Comparison of ENCODE assay signal across 12 mouse cellular contexts in genomic region chr7:142089648-142090447, GRCm38 (mm10). TPM values are rescaled to one million over a fixed set of nuclear protein-coding genes. Genes with fewer than 3 reads are reported as not detected.
DNase-seq lines count a peak whose midpoint lies in the region; ATAC-seq and TF ChIP-seq lines count a peak whose summit lies in the region.
"Had no signal": no experiment of that assay in that cellular context is flagged by ENCODE, and none has a peak within 500 bp of the region (broad histone marks: within the 10 kb centered on the region; RNA-seq: fewer than 3 reads in every experiment).

No protein-coding gene starts in this region.

- H3K4me3 ChIP-seq in forebrain, embryonic 12.5 days (replicated peaks): no peak overlapping the region
- H3K4me3 ChIP-seq in hindbrain, embryonic 13.5 days: peak overlapping the region; percentile 88
- no peak overlapping the region for H3K4me3 ChIP-seq in midbrain, postnatal 0 days (ENCODE audit: low read depth, low read length)

- peaks cover 18% of the 10 kb centered on the region for H3K27me3 ChIP-seq in forebrain, embryonic 12.5 days
- peaks cover 11% of the 10 kb centered on the region for H3K27me3 ChIP-seq in hindbrain, embryonic 13.5 days
- no peaks in the 10 kb centered on the region for H3K27me3 ChIP-seq in midbrain, postnatal 0 days (ENCODE audit: insufficient read depth, low read length)

- no peak for TF ChIP-seq CTCF in midbrain, postnatal 0 days (IDR thresholded peaks at IDR 0.05)

- intact Hi-C loops in left cerebral cortex, postnatal 4 days (cut with DNase I): no loop called here

- DNase-seq in left cerebral cortex, postnatal 4 days: peak; percentile 19
- DNase-seq in left cerebral cortex, adult 8-10 months (ENCODE audit: low spot score in 2 of 2): no peak
- no peak for DNase-seq in midbrain, postnatal 0 days (ENCODE audit: low spot score)
- no peak for DNase-seq in embryo, embryonic 11 days
- DNase-seq in embryo, embryonic 10 days (ENCODE audit: low spot score): no peak

- H3K9ac ChIP-seq in forebrain, embryonic 12.5 days: peak overlapping the region; percentile 13
- H3K9ac ChIP-seq in hindbrain, embryonic 13.5 days: peak overlapping the region; percentile 99
- H3K9ac ChIP-seq in midbrain, postnatal 0 days (replicated peaks; ENCODE audit: low read length, poor library complexity, severe bottlenecking): 0 out of 2 replicates have a peak overlapping the region, but pooled peaks have one; percentile 29

- peak overlapping the region; percentile 84 for H3K27ac ChIP-seq in forebrain, embryonic 12.5 days
- H3K27ac ChIP-seq in hindbrain, embryonic 13.5 days: peak overlapping the region; percentile 98
- peak overlapping the region; percentile 62 for H3K27ac ChIP-seq in midbrain, postnatal 0 days (ENCODE audit: low read depth, low read length)

- peak overlapping the region; percentile 88 for H3K4me2 ChIP-seq in forebrain, embryonic 12.5 days
- H3K4me2 ChIP-seq in hindbrain, embryonic 13.5 days: peak overlapping the region; percentile 79
- H3K4me2 ChIP-seq in midbrain, postnatal 0 days (ENCODE audit: low read depth, low read length, poor library complexity, severe bottlenecking): peak overlapping the region; percentile 5

- H3K36me3 ChIP-seq in forebrain, embryonic 12.5 days (replicated peaks): peaks cover 35% of the 10 kb centered on the region
- peaks cover 35% of the 10 kb centered on the region for H3K36me3 ChIP-seq in hindbrain, embryonic 13.5 days
- H3K36me3 ChIP-seq in midbrain, postnatal 0 days (ENCODE audit: insufficient read depth, low read length): peaks cover 42% of the 10 kb centered on the region

- H3K4me1 ChIP-seq in forebrain, embryonic 12.5 days: peaks cover 67% of the 10 kb centered on the region
- peaks cover 76% of the 10 kb centered on the region for H3K4me1 ChIP-seq in hindbrain, embryonic 13.5 days (replicated peaks)
- H3K4me1 ChIP-seq in midbrain, postnatal 0 days (ENCODE audit: insufficient read depth, low read length): peaks cover 47% of the 10 kb centered on the region

- ATAC-seq in forebrain, embryonic 12.5 days (ENCODE audit: low FRiP score): no peak
- no peak for ATAC-seq in hindbrain, embryonic 13.5 days (ENCODE audit: low FRiP score)
- ATAC-seq in midbrain, postnatal 0 days (ENCODE audit: low FRiP score): no peak
- ATAC-seq: inflammation-experienced regulatory T-cells, adult 6 months had no signal

- H3K9me3 ChIP-seq in forebrain, embryonic 12.5 days: no peaks in the 10 kb centered on the region
- H3K9me3 ChIP-seq in hindbrain, embryonic 13.5 days: no peaks in the 10 kb centered on the region
- H3K9me3 ChIP-seq in midbrain, postnatal 0 days (ENCODE audit: low read length): no peaks in the 10 kb centered on the region

- 56% methylated on average over 17 of the region's 17 CpGs for WGBS in forebrain, embryonic 12.5 days
- WGBS in hindbrain, embryonic 13.5 days: 46% methylated on average over 17 of the region's 17 CpGs
- 43% methylated on average over 17 of the region's 17 CpGs for WGBS in midbrain, postnatal 0 days

RNA-seq across cellular contexts. Expression of gene Dusp8, which starts 5.8 kb away (rescaled TPM):
- total RNA-seq in left cerebral cortex, postnatal 4 days (2021): 100 to 1,000 TPM; 142 to 154 TPM
- total RNA-seq in left cerebral cortex, adult 8-10 months (2022): 100 to 1,000 TPM; 127 to 151 (median 133) TPM
- 45.0 and 45.8 TPM in 2 replicates for polyA plus RNA-seq in forebrain, embryonic 12.5 days (2016; fragmentation: Nextera tagmentation; extraction: Ambion mirVana)
- 87.3 and 90.2 TPM in 2 replicates for polyA plus RNA-seq in hindbrain, embryonic 13.5 days (2015; fragmentation: Nextera tagmentation; extraction: Ambion mirVana)
- 144 and 175 TPM in 2 replicates for total RNA-seq in midbrain, postnatal 0 days (2014; rRNA removed)
- 94.2 and 99.9 TPM in 2 replicates for polyA plus RNA-seq in midbrain, postnatal 0 days (2015; fragmentation: Nextera tagmentation; extraction: Ambion mirVana)
- polyA plus RNA-seq: inflammation-experienced regulatory T-cells, adult 6 months had no signal

RNA-seq across cellular contexts. Expression of gene Mob2, which starts 29.0 kb away (rescaled TPM):
- 10 to 100 TPM; 21.1 to 21.2 TPM for total RNA-seq in left cerebral cortex, postnatal 4 days (2021)
- total RNA-seq in left cerebral cortex, adult 8-10 months (2022): 10 to 100 TPM; 32.6 to 34.9 (median 33.7) TPM
- 46.4 and 46.9 TPM in 2 replicates for polyA plus RNA-seq in forebrain, embryonic 12.5 days (2016; fragmentation: Nextera tagmentation; extraction: Ambion mirVana)
- polyA plus RNA-seq in hindbrain, embryonic 13.5 days (2015; fragmentation: Nextera tagmentation; extraction: Ambion mirVana): 53.0 and 53.5 TPM in 2 replicates
- 27.4 and 31.6 TPM in 2 replicates for total RNA-seq in midbrain, postnatal 0 days (2014; rRNA removed)
- polyA plus RNA-seq in midbrain, postnatal 0 days (2015; fragmentation: Nextera tagmentation; extraction: Ambion mirVana): 38.0 and 41.3 TPM in 2 replicates

RNA-seq across cellular contexts. Expression of gene Gm45618, which starts 30.7 kb away (rescaled TPM):
- total RNA-seq in left cerebral cortex, postnatal 4 days (2021): not detected
- total RNA-seq in left cerebral cortex, adult 8-10 months (2022): not detected
- polyA plus RNA-seq in forebrain, embryonic 12.5 days (2016; fragmentation: Nextera tagmentation; extraction: Ambion mirVana): not detected in 2 replicates
- 0.27 and 0.32 TPM in 2 replicates for polyA plus RNA-seq in hindbrain, embryonic 13.5 days (2015; fragmentation: Nextera tagmentation; extraction: Ambion mirVana)
- total RNA-seq in midbrain, postnatal 0 days (2014; rRNA removed): not detected in 2 replicates
- not detected in 2 replicates for polyA plus RNA-seq in midbrain, postnatal 0 days (2015; fragmentation: Nextera tagmentation; extraction: Ambion mirVana)
- total RNA-seq: adrenal gland, adult 2 months; common myeloid progenitor, adult 5-6 weeks; ES-E14; layer of hippocampus, postnatal 36 days had no signal
- polyA plus RNA-seq: adrenal gland, adult 2 months; inflammation-experienced regulatory T-cells, adult 6 months had no signal

RNA-seq across cellular contexts. Expression of gene Gm39115, which starts 46.0 kb away (rescaled TPM):
- not detected for total RNA-seq in left cerebral cortex, postnatal 4 days (2021)
- total RNA-seq in left cerebral cortex, adult 8-10 months (2022): not detected
- not detected in 2 replicates for polyA plus RNA-seq in forebrain, embryonic 12.5 days (2016; fragmentation: Nextera tagmentation; extraction: Ambion mirVana)
- not detected in 2 replicates for polyA plus RNA-seq in hindbrain, embryonic 13.5 days (2015; fragmentation: Nextera tagmentation; extraction: Ambion mirVana)
- total RNA-seq in midbrain, postnatal 0 days (2014; rRNA removed): not detected in 2 replicates
- polyA plus RNA-seq in midbrain, postnatal 0 days (2015; fragmentation: Nextera tagmentation; extraction: Ambion mirVana): not detected in 2 replicates
- total RNA-seq: adrenal gland, adult 2 months; common myeloid progenitor, adult 5-6 weeks; ES-E14; layer of hippocampus, postnatal 36 days had no signal
- polyA plus RNA-seq: adrenal gland, adult 2 months; inflammation-experienced regulatory T-cells, adult 6 months had no signal

RNA-seq across cellular contexts. Expression of gene Gm45337, which starts 54.6 kb away (rescaled TPM):
- not detected for total RNA-seq in left cerebral cortex, postnatal 4 days (2021)
- total RNA-seq in left cerebral cortex, adult 8-10 months (2022): not detected
- not detected in 2 replicates for polyA plus RNA-seq in forebrain, embryonic 12.5 days (2016; fragmentation: Nextera tagmentation; extraction: Ambion mirVana)
- not detected in 2 replicates for polyA plus RNA-seq in hindbrain, embryonic 13.5 days (2015; fragmentation: Nextera tagmentation; extraction: Ambion mirVana)
- not detected in 2 replicates for total RNA-seq in midbrain, postnatal 0 days (2014; rRNA removed)
- polyA plus RNA-seq in midbrain, postnatal 0 days (2015; fragmentation: Nextera tagmentation; extraction: Ambion mirVana): not detected in 2 replicates
- total RNA-seq: adrenal gland, adult 2 months; common myeloid progenitor, adult 5-6 weeks; ES-E14; layer of hippocampus, postnatal 36 days had no signal
- polyA plus RNA-seq: adrenal gland, adult 2 months; inflammation-experienced regulatory T-cells, adult 6 months had no signal

Comparison
In these comparisons a context has a peak if more than half of its experiments do, and no peak if none do; other contexts are left out.
1. H3K4me2 ChIP-seq: peak in every context shown above with its lines; median percentile 88 in forebrain, embryonic 12.5 days; 79 in hindbrain, embryonic 13.5 days; 5 in midbrain, postnatal 0 days.
2. H3K9ac ChIP-seq: peak in every context shown above with its lines; median percentile 99 in hindbrain, embryonic 13.5 days; 29 in midbrain, postnatal 0 days; 13 in forebrain, embryonic 12.5 days.